In the genomic region with DNA sequence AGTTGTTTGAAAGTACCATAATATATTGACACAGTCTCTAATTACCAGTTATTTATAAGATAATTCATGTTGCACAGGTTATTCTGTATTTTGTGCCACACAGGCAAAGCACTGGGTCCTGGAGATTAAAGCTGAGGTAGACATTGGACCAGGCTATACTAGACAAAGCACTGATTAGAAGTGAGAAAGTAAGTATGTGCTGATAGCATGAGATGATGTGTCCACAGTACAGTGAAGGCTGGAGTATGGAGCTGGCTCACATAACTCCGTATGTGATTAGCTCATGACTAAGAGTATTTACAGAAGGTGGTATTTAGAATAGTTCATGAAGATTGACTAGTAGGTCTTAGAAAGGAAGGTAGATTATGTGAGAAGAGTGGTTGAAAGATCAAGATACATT, we compare ENCODE assay signal across 24 mouse cellular contexts.
"Had no signal": no experiment of that assay in that cellular context is flagged by ENCODE, and none has a peak within 500 bp of the region (broad histone marks: within the 10 kb centered on the region; RNA-seq: fewer than 3 reads in every experiment).

No protein-coding gene starts in this region.

- H3K4me2 ChIP-seq: heart, embryonic 12.5 days; hindbrain, embryonic 12.5 days; hindbrain, embryonic 14.5 days; intestine, embryonic 15.5 days; limb, embryonic 12.5 days; liver, embryonic 11.5 days had no signal

- H3K36me3 ChIP-seq: heart, embryonic 12.5 days; hindbrain, embryonic 12.5 days; intestine, embryonic 15.5 days; limb, embryonic 10.5 days; limb, embryonic 12.5 days had no signal

- H3K4me1 ChIP-seq: hindbrain, embryonic 10.5 days; hindbrain, embryonic 12.5 days; intestine, embryonic 15.5 days had no signal

- H3K4me3 ChIP-seq: heart, embryonic 10.5 days; heart, embryonic 12.5 days; hindbrain, embryonic 10.5 days; hindbrain, embryonic 12.5 days; intestine, embryonic 15.5 days; layer of hippocampus, adult 2 months; left cerebral cortex, adult 2 months; limb, embryonic 10.5 days; limb, embryonic 12.5 days had no signal

- H3K27ac ChIP-seq: heart, embryonic 10.5 days; hindbrain, embryonic 10.5 days; hindbrain, embryonic 12.5 days; hindbrain, embryonic 14.5 days; intestine, embryonic 15.5 days; layer of hippocampus, adult 2 months; left cerebral cortex, adult 2 months; limb, embryonic 10.5 days; limb, embryonic 12.5 days had no signal

- DNase-seq: forebrain, postnatal 0 days; gastrocnemius, postnatal 14 days; gastrocnemius, postnatal 36 days; heart, adult 11 months; heart, postnatal 10 days; heart, postnatal 4 days; kidney, adult 2 months; kidney, adult 9 months; kidney, postnatal 10 days; kidney, postnatal 25 days; kidney, postnatal 4 days; liver had no signal

- H3K9me3 ChIP-seq: heart, embryonic 10.5 days; heart, embryonic 12.5 days; hindbrain, embryonic 10.5 days; hindbrain, embryonic 12.5 days; intestine, embryonic 15.5 days; limb, embryonic 10.5 days; limb, embryonic 12.5 days had no signal

- H3K27me3 ChIP-seq: heart, embryonic 12.5 days; hindbrain, embryonic 12.5 days; intestine, embryonic 15.5 days; limb, embryonic 12.5 days had no signal

- H3K9ac ChIP-seq: forebrain, postnatal 0 days; heart, embryonic 12.5 days; hindbrain, embryonic 12.5 days; hindbrain, embryonic 14.5 days; intestine, embryonic 15.5 days; limb, embryonic 12.5 days had no signal

- ATAC-seq: forebrain, postnatal 0 days; hindbrain, embryonic 16.5 days; intestine, embryonic 15.5 days had no signal
